Mouse (Mus musculus): ENCODE measurements around the gene Cnih1.
"Not testable (repeated sequence)": the region's sequence is repeated elsewhere in the genome, so short reads cannot be mapped to it uniquely, and the experiment has no call there.

Cnih1 gene

DNA sequence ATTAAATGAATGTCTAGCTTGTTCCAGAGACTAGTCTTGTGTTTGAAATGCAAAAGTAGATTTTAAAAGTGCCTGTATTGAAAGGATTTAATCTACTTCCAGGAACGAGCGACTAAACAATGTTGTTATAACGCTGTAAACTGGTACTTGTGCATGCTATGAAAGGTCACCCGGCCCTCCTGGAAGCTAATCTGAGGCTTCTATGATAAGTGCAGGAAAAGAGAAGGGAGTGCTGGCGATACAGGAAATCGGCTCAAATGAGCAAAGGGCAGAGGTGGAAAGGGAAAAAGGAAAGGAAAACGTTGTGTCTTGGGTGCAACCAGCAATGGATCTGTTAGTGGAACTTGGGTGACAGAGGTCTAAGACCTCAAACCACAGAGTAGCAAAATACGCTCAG, 292 bp upstream of the Cnih1 start:
- peak; percentile 38 for DNase-seq (ENCODE audit: low spot score)

DNA sequence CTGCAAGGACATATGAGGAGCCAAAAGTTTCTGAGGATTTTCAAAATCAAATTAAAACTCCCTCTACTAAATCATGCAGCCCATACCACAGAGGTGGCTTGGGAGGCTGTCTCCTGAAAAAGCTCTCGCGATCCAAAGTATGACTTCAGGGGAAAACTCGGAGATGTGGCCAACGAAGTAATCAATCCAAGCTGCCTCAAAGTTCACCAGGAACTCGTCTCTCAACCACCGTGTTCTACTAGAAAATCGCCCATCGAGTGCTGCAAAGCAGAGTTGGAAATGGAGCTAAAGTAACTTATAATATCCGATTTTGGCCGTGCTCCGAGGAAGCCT, 791 bp downstream of the Cnih1 start:
- no peak for DNase-seq (ENCODE audit: low spot score)

DNA sequence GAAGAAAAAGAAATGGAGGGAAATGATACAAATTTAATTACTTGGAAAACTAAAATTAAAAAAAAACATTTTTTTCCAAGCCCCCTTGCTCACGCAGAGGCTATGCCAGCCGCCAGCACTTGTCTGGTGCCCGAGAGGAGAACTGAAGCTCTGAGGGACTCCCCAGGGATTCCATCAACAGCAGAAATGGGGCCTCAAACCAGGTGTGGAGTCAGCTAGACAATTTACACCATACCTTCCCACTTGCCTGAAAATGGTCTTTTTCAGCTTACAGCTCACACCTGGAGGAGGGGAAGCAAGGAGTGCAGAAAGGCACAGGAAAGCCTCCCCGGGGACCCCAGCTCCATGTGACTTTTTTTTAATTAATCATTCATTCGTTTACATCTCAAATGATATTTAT, 3.0 kb downstream of the Cnih1 start:
- no peak for DNase-seq (ENCODE audit: low spot score)

DNA sequence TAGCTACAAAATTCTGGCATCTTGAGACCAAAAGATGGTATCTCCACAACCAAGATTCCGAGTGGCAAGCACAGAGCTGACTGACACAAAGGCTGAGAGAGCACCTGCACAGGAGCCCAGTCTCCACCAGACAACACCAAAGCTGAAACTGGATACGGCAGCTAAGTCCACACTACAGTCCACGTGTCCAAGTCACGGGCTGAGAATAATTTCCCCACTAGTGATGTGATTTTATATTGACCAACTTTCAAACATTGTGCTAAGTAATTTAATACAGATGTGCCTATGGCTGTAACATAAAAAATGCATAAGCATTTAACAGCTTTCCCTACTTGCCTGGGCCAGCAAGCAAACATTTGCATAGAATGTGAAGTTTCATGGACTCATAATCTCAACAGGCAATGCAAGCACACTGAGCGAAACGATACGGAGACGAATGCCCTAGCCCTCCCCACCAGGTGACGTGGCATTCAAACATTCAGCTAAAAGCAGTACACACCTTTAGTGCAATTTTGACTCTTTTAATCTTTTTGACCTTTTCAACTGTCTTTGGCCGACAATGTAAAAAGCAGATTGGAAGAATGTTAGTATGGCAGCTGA, 4.8 kb downstream of the Cnih1 start:
- DNase-seq (ENCODE audit: low spot score) = no peak

DNA sequence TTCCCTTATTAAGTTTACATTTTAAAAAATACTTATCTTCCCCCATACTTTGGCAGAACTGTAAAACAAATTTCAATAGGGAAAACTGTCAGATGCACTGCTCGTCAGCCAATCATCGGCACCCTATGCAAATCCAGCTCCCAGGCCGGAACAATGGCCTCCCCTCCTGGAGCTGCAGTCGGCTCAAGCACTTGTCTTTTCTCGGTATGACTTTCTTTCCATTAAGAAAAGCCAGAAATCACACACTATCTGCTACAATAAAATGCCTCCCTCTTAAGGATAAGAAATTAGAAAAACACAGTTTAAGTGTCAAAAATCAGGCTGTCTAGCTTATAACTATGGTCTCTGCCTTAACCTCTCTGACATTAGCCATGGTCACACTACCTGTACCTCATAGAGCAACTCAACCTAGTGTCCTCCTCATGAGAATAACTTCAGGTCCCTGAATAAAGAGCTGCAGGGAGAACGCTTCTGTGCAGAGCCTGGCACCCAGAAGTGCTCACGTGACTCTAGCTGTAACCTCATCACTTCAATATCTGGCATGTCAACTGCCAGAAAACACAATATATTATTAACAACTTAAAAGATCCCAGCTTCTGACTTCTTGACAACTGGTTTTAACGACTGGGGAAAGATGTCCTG, 5.9 kb downstream of the Cnih1 start:
- DNase-seq (ENCODE audit: low spot score) = no peak

DNA sequence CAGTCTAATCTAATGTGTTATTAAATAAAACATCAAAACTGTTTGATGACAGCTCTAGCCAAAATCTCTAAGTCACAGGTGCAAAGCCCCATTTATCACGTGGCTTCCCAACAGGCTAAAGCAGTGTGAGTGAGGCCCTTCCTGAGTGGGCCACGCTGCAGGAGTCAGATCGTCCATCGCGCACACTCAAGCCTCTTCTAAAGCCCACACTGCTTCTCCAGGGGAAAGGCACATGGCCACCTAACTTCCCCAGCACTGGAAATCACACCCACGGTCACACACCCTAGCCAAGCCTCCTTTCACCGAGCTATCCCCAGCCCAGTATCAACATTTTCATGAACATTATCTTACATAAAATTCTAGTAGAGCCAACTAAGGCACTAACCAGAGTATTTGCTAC, 7.1 kb downstream of the Cnih1 start:
- DNase-seq (ENCODE audit: low spot score) = no peak

DNA sequence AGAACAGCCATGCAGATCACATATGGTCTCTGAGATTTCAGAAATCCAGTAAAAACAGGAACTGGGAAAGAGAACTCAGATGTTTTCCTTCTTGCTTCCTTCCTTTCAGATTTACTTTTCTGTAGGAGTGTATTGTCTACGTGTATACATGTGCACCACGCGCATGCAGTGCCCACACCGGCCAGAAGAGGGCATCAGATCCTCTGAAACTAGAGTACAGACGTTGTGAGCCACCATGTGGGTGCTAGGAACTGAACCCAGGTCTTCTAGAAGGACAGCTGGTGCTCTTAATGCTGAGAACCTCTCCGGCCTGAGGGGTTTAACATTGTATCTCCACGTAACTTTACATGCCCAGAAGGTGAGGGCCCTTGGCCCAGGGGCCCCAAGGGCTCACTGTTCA, 9.0 kb downstream of the Cnih1 start:
- DNase-seq (ENCODE audit: low spot score) = peak; percentile 59

DNA sequence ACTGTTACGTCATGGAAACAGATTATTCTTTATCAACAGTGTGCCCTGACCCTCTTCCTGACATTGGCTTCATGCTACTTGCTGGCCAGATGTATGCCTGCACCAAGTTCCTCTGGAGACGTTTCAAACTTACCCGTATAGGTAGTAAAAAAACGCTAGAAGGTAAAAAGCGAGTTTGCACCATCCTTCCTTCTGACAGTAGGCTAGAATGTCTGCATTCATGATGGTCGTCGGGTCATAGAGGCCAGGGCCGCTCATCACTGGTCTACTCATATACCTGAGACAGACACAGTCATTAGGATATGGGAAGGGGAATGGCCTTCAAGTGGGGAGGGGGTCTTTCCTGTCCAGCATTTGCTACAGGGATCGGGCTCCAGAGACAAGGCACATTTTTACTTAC, 9.5 kb downstream of the Cnih1 start:
- no peak for DNase-seq (ENCODE audit: low spot score)

DNA sequence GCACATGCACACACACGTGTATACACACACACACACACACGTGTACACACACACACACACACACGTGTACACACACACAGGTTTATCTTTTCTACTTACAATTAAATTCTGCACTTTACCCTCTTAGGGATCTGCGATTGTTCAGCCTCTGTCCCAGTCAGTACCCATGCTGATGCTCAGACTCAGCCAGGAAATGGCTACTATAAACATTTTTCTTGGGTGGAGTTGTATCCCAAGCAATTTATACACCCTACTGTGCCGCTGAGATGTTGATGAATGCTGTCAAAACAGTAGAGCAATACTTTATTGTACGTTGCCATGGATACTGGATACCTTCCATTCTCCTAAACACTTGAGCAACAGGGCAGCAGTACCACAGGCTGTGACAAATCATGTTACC, 18.2 kb downstream of the Cnih1 start:
- DNase-seq (ENCODE audit: low spot score) = no peak

DNA sequence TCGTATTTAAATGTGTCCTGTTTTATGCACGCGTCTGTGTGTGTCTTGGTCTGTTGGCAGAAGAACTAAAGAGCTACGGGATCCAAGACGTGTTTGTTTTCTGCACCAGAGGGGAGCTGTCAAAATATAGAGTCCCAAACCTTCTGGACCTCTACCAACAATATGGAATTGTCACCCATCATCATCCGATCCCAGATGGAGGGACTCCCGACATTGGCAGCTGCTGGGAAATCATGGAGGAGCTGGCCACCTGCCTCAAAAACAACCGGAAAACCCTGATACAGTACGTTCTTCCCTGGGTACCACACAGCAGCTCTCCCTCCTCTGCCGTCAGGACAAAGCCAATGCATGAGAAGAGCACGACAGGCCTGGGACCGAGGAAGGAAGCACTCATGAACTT, 21.1 kb downstream of the Cnih1 start:
- DNase-seq (ENCODE audit: low spot score) = no peak

DNA sequence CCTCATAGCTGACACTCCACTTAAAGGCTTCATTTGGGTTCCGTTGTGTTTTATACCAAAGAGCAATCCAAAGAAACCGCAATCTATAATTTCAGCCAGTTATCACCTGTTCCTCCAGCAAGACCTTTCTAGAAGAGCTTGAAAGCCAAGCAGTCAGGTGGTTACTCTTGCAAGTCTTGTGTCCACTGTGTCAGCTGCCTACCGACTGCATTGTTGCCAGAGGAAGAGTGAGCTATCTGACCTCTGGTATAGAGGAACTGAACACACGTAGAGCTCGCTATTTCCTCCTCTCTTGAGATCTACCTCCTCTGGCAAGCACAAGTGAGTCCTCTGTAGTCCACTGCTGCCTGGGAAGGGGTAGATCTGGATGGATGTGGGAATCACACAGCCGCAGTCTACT, 27.0 kb downstream of the Cnih1 start:
- DNase-seq (ENCODE audit: low spot score) = no peak

DNA sequence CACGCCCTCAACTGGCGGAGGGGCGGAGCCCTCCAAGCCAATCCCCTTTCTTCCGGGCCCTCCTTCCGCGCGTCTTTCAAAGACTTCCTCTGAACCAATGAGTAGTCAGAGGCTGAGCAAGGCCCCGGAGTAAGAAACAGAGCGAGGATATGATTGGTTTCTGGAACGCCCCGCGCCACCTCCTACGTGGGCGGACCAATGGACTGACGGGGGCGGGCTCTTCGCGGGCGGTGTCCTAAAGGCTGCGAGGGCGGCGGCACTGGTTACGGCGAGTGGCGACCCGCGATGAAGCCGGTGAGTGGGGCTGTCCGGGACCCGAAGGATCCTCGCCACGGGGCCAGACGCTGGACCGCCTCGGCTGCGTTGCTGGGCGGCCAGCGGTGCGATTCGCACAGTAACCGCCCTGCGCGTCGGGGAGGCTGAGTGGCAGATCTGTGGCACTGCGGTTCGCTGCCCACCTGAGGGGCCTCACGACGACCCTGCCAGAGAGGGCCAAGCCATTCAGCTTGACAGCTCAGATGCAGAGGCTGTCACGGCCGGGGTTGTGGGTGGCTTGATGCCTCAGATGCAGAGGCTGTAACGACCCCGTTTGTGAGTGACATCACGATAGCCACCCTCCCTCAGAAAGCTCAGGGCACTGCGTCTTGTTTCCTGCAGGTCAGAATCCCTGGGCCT, 27.7 kb downstream of the Cnih1 start, which contains the start of gene Cdkn3:
TSS of gene Cdkn3 (plus strand) at position 187 of the 675 bp plus-strand sequence.
- peak; percentile 93 for DNase-seq (ENCODE audit: low spot score)

DNA sequence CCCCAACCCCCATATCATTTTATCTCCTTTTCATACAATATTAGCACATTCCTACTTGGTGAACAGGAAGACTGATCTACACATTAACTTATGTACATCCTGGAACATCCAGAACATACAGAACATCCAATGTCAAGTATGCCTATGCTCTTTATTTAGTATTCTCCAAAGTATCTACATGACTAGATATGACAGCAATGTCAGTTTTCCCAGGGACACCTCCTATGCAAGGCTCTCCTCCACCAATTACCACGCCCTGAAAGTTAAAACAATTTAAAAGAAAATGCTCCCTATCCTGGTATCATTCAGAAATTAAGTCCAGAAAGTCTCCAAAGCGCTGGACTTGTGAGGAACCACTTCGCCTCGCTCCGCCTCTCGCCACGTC, 28.2 kb downstream of the Cnih1 start:
- no peak for DNase-seq (ENCODE audit: low spot score)

DNA sequence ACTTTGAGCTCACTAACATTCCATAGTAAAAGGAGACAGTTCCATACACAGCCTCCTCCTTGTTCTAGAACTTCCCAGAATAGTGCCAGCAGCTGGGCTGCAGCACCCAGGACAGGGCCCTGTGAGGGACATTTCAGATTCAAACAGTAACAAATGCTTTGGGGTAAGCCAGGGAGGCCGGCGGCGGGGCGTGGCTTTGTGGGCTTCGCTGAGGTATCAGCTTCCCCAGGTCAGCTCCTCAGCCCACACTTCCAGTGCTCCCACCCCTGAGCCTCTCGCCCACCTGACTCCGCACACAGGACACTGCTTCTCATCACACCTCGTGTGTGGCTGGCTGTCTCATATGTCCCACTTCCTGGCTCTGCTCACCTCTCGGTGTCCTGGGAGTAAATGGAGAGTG, 30.5 kb downstream of the Cnih1 start:
- peak; percentile 50 for DNase-seq (ENCODE audit: low spot score)

DNA sequence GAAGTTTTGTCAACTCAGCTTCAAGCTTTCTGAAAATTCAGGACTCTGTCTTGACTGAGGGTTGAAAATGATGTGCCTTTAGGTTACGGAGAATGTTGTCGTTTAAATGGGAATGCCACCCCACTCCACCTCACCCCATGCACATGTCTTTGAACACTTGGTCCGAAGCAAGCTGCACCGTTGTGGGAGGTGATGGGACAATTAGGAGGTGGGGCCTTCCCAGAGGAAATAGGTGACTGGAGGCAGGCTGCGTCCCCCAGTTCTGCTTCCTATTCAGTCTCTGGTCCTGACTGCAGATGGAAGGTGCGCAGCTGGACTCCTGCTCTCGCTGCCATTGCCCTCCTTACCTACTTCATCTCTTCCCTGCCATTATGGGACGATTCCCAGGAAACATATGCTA, 32.4 kb downstream of the Cnih1 start:
- no peak for DNase-seq (ENCODE audit: low spot score)

DNA sequence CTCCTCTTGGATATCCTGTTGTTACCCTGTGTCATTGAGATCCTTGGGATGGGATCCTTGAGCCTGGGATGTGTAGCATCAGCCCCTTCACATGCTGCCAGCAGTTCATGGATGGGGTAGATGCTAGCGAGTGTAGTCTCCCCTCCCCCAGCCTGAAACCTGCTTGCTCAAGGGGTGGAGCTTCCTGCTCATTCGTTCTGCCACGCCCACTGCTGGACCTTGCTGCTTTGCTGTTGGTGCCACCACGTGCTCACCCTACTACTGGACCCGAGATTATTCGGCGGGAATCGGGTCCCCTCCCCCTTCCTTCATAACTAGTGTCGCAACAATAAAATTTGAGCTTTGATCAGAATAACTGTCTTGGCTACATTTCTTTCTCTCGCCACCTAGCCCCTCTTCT, 33.8 kb downstream of the Cnih1 start:
- DNase-seq (ENCODE audit: low spot score) = not testable (repeated sequence)

DNA sequence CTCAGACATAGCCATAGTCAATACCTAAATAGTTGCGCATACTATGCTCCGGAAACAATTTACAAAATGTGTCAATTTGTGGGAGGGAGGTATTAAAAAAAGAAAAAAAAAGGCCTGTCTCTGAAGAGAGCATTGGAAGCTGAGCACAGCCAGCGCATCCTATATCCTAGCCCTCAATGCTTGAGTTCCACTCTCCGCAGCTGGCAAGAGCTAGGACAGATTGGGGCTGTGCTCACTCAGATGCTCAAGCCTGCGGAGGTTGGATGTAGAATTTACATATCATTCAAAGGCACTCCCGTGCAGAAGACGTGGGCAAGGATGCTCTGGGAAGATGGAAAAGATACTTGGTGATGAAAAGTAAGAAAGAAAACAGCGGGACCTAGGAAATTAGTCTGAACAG, 42.8 kb downstream of the Cnih1 start:
- peak; percentile 17 for DNase-seq (ENCODE audit: low spot score)

DNA sequence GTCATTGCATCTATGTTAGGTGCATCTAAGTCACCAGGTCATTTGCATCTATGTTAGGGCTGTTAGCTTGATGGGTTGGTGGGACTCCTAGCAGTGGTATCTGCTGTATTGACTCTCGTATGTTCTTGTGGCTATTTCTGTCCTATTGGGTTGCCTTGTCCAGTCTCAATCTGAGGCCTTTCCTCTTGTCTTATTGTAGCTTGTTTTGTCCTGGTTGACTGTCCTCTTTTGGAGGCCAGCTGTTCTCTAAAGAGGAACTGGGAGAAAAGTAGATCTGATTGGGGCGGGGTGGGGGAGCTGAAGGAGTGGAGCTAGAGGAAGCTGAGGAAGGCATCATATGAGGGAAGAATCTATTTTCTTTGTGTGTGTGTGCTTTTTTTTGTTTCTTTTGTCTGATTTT, 45.5 kb downstream of the Cnih1 start:
- peak; percentile 12 for DNase-seq (ENCODE audit: low spot score)

DNA sequence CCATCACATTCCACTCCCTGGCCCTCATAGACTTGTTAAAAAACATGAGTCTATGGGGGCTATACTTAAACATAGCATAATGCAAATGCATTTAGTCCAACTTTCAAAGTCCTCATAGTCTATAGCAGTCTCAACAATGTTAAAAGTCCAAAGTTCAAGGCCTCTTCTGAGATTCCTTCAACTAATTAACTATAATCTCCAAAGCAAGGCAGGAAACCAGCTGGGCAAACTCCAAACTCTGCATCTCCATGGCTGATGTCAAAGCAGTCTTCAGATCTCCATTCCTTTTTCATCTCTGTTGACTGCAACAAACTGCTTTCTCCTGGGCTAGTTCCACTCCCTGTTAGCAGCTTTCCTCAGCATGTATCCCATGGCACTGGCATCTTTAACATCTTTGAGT, 50.9 kb downstream of the Cnih1 start:
- not testable (repeated sequence) for DNase-seq (ENCODE audit: low spot score)

DNA sequence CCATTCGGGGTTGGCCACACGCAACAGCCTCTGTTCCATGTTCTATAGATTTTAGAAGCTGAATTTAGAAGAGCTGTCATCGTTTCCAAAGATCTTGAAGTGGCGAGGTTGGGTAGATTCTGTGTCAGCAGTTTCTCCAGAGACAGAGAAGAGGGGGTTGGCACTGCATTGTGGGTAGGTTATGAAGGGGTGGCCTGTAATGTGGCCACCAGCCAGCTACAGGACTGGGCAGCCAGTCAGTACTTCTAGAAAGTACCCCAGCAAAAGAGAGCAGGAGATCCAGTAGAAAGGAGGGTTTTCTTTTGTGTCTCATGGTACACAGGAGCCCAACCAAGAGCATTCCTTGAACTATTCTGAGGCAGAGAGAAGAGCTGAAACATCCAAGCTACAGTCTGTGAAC, 51.8 kb downstream of the Cnih1 start:
- no peak for DNase-seq (ENCODE audit: low spot score)

DNA sequence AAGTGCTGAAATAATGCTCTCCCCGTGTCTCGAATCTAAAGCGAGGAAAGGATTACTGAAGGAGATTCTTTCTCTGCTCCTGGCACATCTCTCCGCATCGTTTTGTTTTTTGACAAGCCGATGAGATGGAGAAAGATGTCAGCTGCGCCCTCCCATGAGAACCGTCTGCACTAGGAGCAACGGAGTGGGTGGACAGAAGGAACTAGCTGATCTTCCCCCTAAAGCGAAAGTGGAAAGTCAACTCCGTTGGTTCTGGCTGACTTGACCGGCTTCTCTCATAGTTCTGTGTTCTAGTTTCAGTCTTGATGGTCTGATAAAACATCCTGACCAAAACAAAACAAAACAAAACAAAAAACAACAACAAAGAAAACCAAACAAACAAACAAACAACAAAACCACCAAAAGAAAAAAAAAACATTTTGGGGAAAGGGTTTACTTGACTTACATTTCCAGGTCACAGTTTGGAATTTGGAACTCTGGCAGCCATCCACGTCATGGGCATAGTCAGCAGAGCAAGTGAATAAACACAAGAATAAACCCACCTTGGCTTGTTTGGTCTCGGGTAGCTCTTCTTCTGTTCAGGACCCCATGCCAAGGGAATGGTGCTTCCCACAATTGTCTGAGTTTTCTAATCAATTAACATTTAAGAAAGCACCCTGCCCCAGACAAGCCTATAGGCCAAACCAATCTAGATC, 53.3 kb downstream of the Cnih1 start:
- DNase-seq (ENCODE audit: low spot score) = no peak

DNA sequence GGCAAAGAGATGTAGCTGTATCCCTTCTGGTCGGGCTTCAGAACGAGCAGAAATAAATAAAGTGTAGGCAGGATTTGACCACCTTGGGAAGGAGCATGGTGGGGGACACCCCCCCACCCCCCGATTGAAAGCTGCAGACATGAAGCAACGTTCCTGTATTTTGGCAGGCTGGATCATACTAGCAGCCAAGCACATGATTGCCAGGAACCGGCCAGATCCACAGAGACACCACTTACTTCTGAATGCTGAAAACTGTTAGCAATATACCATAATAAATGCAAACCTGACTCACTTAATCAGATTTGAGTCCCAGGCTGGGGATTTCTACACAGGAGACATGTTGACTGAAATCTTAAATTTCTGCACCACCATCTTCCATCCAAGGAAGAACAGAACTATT, 53.9 kb downstream of the Cnih1 start:
- no peak for DNase-seq (ENCODE audit: low spot score)

DNA sequence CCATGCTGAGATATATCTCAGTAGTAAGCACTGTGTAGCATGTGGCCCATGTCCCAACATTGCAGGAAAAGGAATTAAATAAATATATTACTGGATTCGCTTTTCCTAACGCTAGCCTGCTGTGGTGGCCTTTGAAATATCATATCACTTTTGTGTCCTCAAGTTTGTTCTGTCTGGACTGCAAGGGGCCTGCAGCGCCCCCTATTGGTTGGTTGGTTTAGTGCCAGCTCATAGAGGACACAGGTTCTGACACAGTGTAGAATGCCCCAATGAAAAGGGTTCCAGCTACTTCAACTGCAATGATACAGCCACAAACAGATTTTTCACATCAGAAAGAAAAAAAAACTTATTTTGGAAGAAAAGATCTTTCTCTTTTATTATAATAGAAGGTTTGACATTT, 62.5 kb downstream of the Cnih1 start:
- peak; percentile 60 for DNase-seq (ENCODE audit: low spot score)

Measured in testis, postnatal 10 days (tissue).